Mouse (Mus musculus) gastrocnemius, adult 18-20 months (tissue): ENCODE measurements around the gene Gm36864. TPM values are rescaled to one million over a fixed set of nuclear protein-coding genes. Genes with fewer than 3 reads are reported as not detected.
"Not testable (repeated sequence)": the region's sequence is repeated elsewhere in the genome, so short reads cannot be mapped to it uniquely, and the experiment has no call there.

Experiments
- DNase-seq: peaks from one replicate; pipeline ENCODE4 v3.0.0; 2021; ENCODE audit warnings: low spot score
- long read RNA-seq, 2 experiments: library from polyadenylated mRNA; stranded (forward); transcript quantifications; one replicate each; pipeline ENCODE4 v2.0.0; 2021
- total RNA-seq, 2 experiments: library from RNA; stranded (reverse); gene quantifications; 2 replicates each; pipeline ENCODE4 v1.2.3; 2021

Gene Gm36864
- total RNA-seq, result not detected
- long read RNA-seq, experiment 1, result 0 reads
- long read RNA-seq, experiment 2, result 0 reads

- no peak for DNase-seq
Observed at GRCm38 (mm10) chr7:44235909-44236308, at the start of gene Gm36864. Gene Gm36864, plus strand, starts transcription at chr7:44236177.

- DNase-seq, result not testable (repeated sequence)
Observed at GRCm38 (mm10) chr7:44186516-44186915, 49.5 kb upstream of the Gm36864 start.

- peak; percentile 27 for DNase-seq
Observed at GRCm38 (mm10) chr7:44187936-44188335, 48.0 kb upstream of the Gm36864 start, which contains the start of gene Klk1b24. Gene Klk1b24, plus strand, starts transcription at chr7:44188236.

- not testable (repeated sequence) for DNase-seq
Observed at GRCm38 (mm10) chr7:44193466-44193865, 42.5 kb upstream of the Gm36864 start.

- DNase-seq, result no peak
Observed at GRCm38 (mm10) chr7:44197891-44198290, 38.1 kb upstream of the Gm36864 start, which contains the start of gene Klk1b3. Gene Klk1b3, plus strand, starts transcription at chr7:44198191.

- DNase-seq, result not testable (repeated sequence)
Observed at GRCm38 (mm10) chr7:44207135-44207534, 28.8 kb upstream of the Gm36864 start, which contains the start of gene Klk1b4. Gene Klk1b4, plus strand, starts transcription at chr7:44207435.

- no peak for DNase-seq
Observed at GRCm38 (mm10) chr7:44208307-44208706, 27.7 kb upstream of the Gm36864 start.

GRCm38 (mm10) chr7:44215645-44216044 lies 20.3 kb upstream of the Gm36864 start, which contains the start of gene Klk1b5:
Gene Klk1b5, plus strand, starts transcription at chr7:44215945.
- DNase-seq, result no peak

GRCm38 (mm10) chr7:44221601-44222000 lies 14.4 kb upstream of the Gm36864 start:
- not testable (repeated sequence) for DNase-seq

GRCm38 (mm10) chr7:44222335-44222734 lies 13.6 kb upstream of the Gm36864 start:
- DNase-seq, result not testable (repeated sequence)

GRCm38 (mm10) chr7:44225076-44225475 lies 10.9 kb upstream of the Gm36864 start, which contains the start of gene Klk1:
Gene Klk1, plus strand, starts transcription at chr7:44225360.
- no peak for DNase-seq

GRCm38 (mm10) chr7:44239913-44240312 lies 3.9 kb downstream of the Gm36864 start:
- DNase-seq, result no peak

- DNase-seq, result no peak
Observed at GRCm38 (mm10) chr7:44240712-44241111, 4.7 kb downstream of the Gm36864 start.

- DNase-seq, result no peak
Observed at GRCm38 (mm10) chr7:44241163-44241562, 5.2 kb downstream of the Gm36864 start.

- DNase-seq, result no peak
Observed at GRCm38 (mm10) chr7:44244080-44244479, 8.1 kb downstream of the Gm36864 start.

- DNase-seq, result peak; percentile 92
Observed at GRCm38 (mm10) chr7:44246055-44246983, 10.3 kb downstream of the Gm36864 start, which contains the start of the genes 1700028J19Rik and 2410002F23Rik. Gene 1700028J19Rik, minus strand, starts transcription at chr7:44246695. Gene 2410002F23Rik, plus strand, starts transcription at chr7:44246722.

GRCm38 (mm10) chr7:44246984-44247470 lies 11.1 kb downstream of the Gm36864 start:
- peak; percentile 9 for DNase-seq

- DNase-seq, result no peak
Observed at GRCm38 (mm10) chr7:44247971-44248370, 12.0 kb downstream of the Gm36864 start.

- no peak for DNase-seq
Observed at GRCm38 (mm10) chr7:44249248-44249647, 13.3 kb downstream of the Gm36864 start.

- not testable (repeated sequence) for DNase-seq
Observed at GRCm38 (mm10) chr7:44250732-44251275, 14.8 kb downstream of the Gm36864 start.

- DNase-seq, result no peak
Observed at GRCm38 (mm10) chr7:44253023-44253616, 17.1 kb downstream of the Gm36864 start.
